Mouse (Mus musculus) midbrain, embryonic 16.5 days (tissue): ENCODE results near the gene Arhgdig. TPM values are rescaled to one million over a fixed set of nuclear protein-coding genes. Genes with fewer than 3 reads are reported as not detected.

Experiments used
- ATAC-seq: fragments of 200-750 bp; cut with Nextera tagmentation; 2 replicates; pipeline ENCODE4 v1.8.0; 2017; ENCODE audit warnings: moderate TSS enrichment
- H3K27ac ChIP-seq: fragments of 300-500 bp; sonication (generic); 2 replicates; pipeline ENCODE4 v1.5.1; 2014; ENCODE audit warnings: mild to moderate bottlenecking, low read length, mixed read lengths
- H3K27me3 ChIP-seq: fragments of 300-500 bp; sonication (generic); 2 replicates; pipeline ENCODE4 v1.6.1; 2014; ENCODE audit warnings: low read depth, low read length, mixed read lengths; ENCODE audit not compliant: control insufficient read depth, insufficient read depth
- H3K36me3 ChIP-seq: fragments of 300-500 bp; sonication (generic); 2 replicates; pipeline ENCODE4 v1.6.1; 2014; ENCODE audit warnings: mild to moderate bottlenecking, low read length, moderate library complexity, mixed read lengths; ENCODE audit not compliant: control insufficient read depth, insufficient read depth
- H3K4me1 ChIP-seq: fragments of 300-500 bp; sonication (generic); 2 replicates; pipeline ENCODE4 v1.6.1; 2014; ENCODE audit warnings: mild to moderate bottlenecking, low read length, mixed read lengths; ENCODE audit not compliant: control insufficient read depth, insufficient read depth
- H3K4me2 ChIP-seq: fragments of 300-500 bp; sonication (generic); 2 replicates; pipeline ENCODE4 v1.6.1; 2014; ENCODE audit warnings: mild to moderate bottlenecking, low read length, mixed read lengths
- H3K4me3 ChIP-seq: fragments of 300-500 bp; sonication (generic); 2 replicates; pipeline ENCODE4 v1.5.1; 2014; ENCODE audit warnings: low read depth, mild to moderate bottlenecking, low read length, moderate library complexity, mixed read lengths
- H3K9ac ChIP-seq: fragments of 300-500 bp; sonication (generic); 2 replicates; pipeline ENCODE4 v1.6.1; 2014; ENCODE audit warnings: low read depth, low read length, mixed read lengths
- H3K9me3 ChIP-seq: fragments of 300-500 bp; sonication (generic); replicated peaks from 2 replicates; pipeline ENCODE4 v1.6.1; 2014; ENCODE audit warnings: mild to moderate bottlenecking, low read length, mixed read lengths; ENCODE audit not compliant: control insufficient read depth, poor library complexity, severe bottlenecking
- WGBS: fragments of 180-500 bp; shearing (Covaris S2); extraction: QIAGEN DNeasy Blood & Tissue Kit; methylation state at CpG from one replicate; pipeline ENCODE4 v1.1.7; 2014; 5-methylcytosine and 5-hydroxymethylcytosine counted together
- polyA plus RNA-seq: library from polyadenylated mRNA; unstranded; fragments of >200 nt; fragmentation: Nextera tagmentation; extraction: Ambion mirVana; gene quantifications from 2 replicates; pipeline ENCODE4 v1.2.1, GENCODE M21; 2015

The Arhgdig gene
- polyA plus RNA-seq, 1 experiment from 2014 or later = 182 TPM

- Histone ChIP-seq H3K4me1 (no peaks in the 10 kb centered on the region), H3K9ac (no peak overlapping the region), H3K27ac (no peak overlapping the region), H3K27me3 (no peaks in the 10 kb centered on the region), H3K4me3 (no peak overlapping the region), H3K36me3 (peaks cover 3% of the 10 kb centered on the region; the same call in 1 of the 2 replicates), H3K9me3 (no peaks in the 10 kb centered on the region), H3K4me2 (no peak overlapping the region)
- ATAC-seq = no peak
- 75% methylated on average over 2 of the region's 2 CpGs for WGBS
Measured at GRCm38 (mm10) chr17:26221508-26221907, 13.9 kb upstream of the Arhgdig start.

- Histone ChIP-seq H3K4me3 (no peak overlapping the region), H3K27ac (no peak overlapping the region), H3K4me2 (no peak overlapping the region), H3K4me1 (no peaks in the 10 kb centered on the region), H3K27me3 (no peaks in the 10 kb centered on the region), H3K36me3 (no peaks in the 10 kb centered on the region; the same call in 1 of the 2 replicates), H3K9me3 (no peaks in the 10 kb centered on the region), H3K9ac (no peak overlapping the region)
- ATAC-seq = no peak
- 87% methylated on average over 11 of the region's 11 CpGs for WGBS
Measured at GRCm38 (mm10) chr17:26212681-26213080, 5.1 kb upstream of the Arhgdig start.

GRCm38 (mm10) chr17:26212241-26212640, 4.7 kb upstream of the Arhgdig start:
- WGBS = 88% methylated on average over 7 of the region's 7 CpGs
- Histone ChIP-seq H3K27ac (no peak overlapping the region), H3K4me3 (no peak overlapping the region), H3K27me3 (no peaks in the 10 kb centered on the region), H3K36me3 (no peaks in the 10 kb centered on the region; the same call in 1 of the 2 replicates), H3K9ac (no peak overlapping the region), H3K9me3 (no peaks in the 10 kb centered on the region), H3K4me2 (no peak overlapping the region), H3K4me1 (no peaks in the 10 kb centered on the region)
- ATAC-seq = no peak

- no peak for ATAC-seq
Measured at GRCm38 (mm10) chr17:26206392-26206791, 1.2 kb downstream of the Arhgdig start.

GRCm38 (mm10) chr17:26204766-26205165, 2.8 kb downstream of the Arhgdig start:
- 18% methylated on average over 11 of the region's 11 CpGs for WGBS
- Histone ChIP-seq H3K27ac (no peak overlapping the region), H3K27me3 (peaks cover 25% of the 10 kb centered on the region), H3K4me2 (no peak overlapping the region), H3K4me3 (no peak overlapping the region), H3K4me1 (peaks cover 5% of the 10 kb centered on the region; the same call in 1 of the 2 replicates), H3K36me3 (no peaks in the 10 kb centered on the region), H3K9ac (no peak overlapping the region), H3K9me3 (no peaks in the 10 kb centered on the region)
- ATAC-seq = no peak

More at GRCm38 (mm10) chr17:26206392-26206791, 1.2 kb downstream of the Arhgdig start:
- Histone ChIP-seq H3K4me1 (peaks cover 5% of the 10 kb centered on the region; the same call in 1 of the 2 replicates), H3K9me3 (no peaks in the 10 kb centered on the region), H3K36me3 (no peaks in the 10 kb centered on the region), H3K9ac (no peak overlapping the region), H3K4me3 (no peak overlapping the region), H3K4me2 (no peak overlapping the region), H3K27ac (no peak overlapping the region), H3K27me3 (peaks cover 20% of the 10 kb centered on the region)
- 65% methylated on average over 1 of the region's 1 CpGs for WGBS

GRCm38 (mm10) chr17:26203321-26203811, 4.2 kb downstream of the Arhgdig start:
- peak overlapping the region; percentile 58 for H3K9ac ChIP-seq

GRCm38 (mm10) chr17:26202737-26203136, 4.8 kb downstream of the Arhgdig start, which contains the start of gene Rgs11:
TSS of gene Rgs11 (plus strand) at chr17:26202951.
- 0 out of 2 replicates have a peak, but pooled peaks have one; percentile 2 for ATAC-seq
- Histone ChIP-seq H3K4me3 (peak within 1 kb of the TSS; percentile 47), H3K36me3 (no peaks in the 10 kb centered on the region), H3K4me2 (peak within 1 kb of the TSS; percentile 89), H3K9me3 (no peaks in the 10 kb centered on the region), H3K27ac (no peak within 1 kb of the TSS), H3K9ac (peak within 1 kb of the TSS; percentile 58), H3K27me3 (peaks cover 31% of the 10 kb centered on the region), H3K4me1 (peaks cover 5% of the 10 kb centered on the region; the same call in 1 of the 2 replicates)
- WGBS = 3% methylated on average over 22 of the region's 22 CpGs

More at GRCm38 (mm10) chr17:26203321-26203811, 4.2 kb downstream of the Arhgdig start:
- 2% methylated on average over 26 of the region's 30 CpGs for WGBS
- Histone ChIP-seq H3K4me3 (peak overlapping the region; percentile 47), H3K27ac (no peak overlapping the region), H3K36me3 (no peaks in the 10 kb centered on the region), H3K4me1 (peaks cover 5% of the 10 kb centered on the region; the same call in 1 of the 2 replicates), H3K9me3 (no peaks in the 10 kb centered on the region), H3K27me3 (peaks cover 31% of the 10 kb centered on the region), H3K4me2 (peak overlapping the region; percentile 89)
- 0 out of 2 replicates have a peak, but pooled peaks have one; percentile 26 for ATAC-seq

- H3K36me3 ChIP-seq = no peaks in the 10 kb centered on the region; the same call in 1 of the 2 replicates
- no peaks in the 10 kb centered on the region for H3K9me3 ChIP-seq
- no peak for ATAC-seq
- peaks cover 5% of the 10 kb centered on the region; the same call in 1 of the 2 replicates for H3K4me1 ChIP-seq
- no peak overlapping the region for H3K9ac ChIP-seq
- H3K27me3 ChIP-seq = peaks cover 31% of the 10 kb centered on the region
- H3K4me3 ChIP-seq = no peak overlapping the region
- peak overlapping the region; percentile 80; the same call in 1 of the 2 replicates for H3K4me2 ChIP-seq
- no peak overlapping the region for H3K27ac ChIP-seq
Measured at GRCm38 (mm10) chr17:26201998-26202397, 5.6 kb downstream of the Arhgdig start.
